Mouse (Mus musculus): ENCODE data around the gene Hsd11b1. TPM values are rescaled to one million over a fixed set of nuclear protein-coding genes. Genes with fewer than 3 reads are reported as not detected.

The Hsd11b1 gene
- 0.54 TPM in 1 of 2 replicates, not detected in the other for polyA plus RNA-seq (2012; ENCODE audit: low replicate concordance)

GRCm38 (mm10) chr1:193263955-193264598 is at the start of gene Hsd11b1:
Gene Hsd11b1, minus strand, starts transcription at chr1:193264075.

GRCm38 (mm10) chr1:193272916-193273601 is 9.2 kb upstream of the Hsd11b1 start, which contains the start of gene G0s2:
Gene G0s2, minus strand, starts transcription at chr1:193273217.

GRCm38 (mm10) chr1:193207503-193207902 is 56.4 kb downstream of the Hsd11b1 start, which contains the start of gene Lamb3:
Gene Lamb3, plus strand, starts transcription at chr1:193207699.

GRCm38 (mm10) chr1:193201383-193201778 is 62.5 kb downstream of the Hsd11b1 start, which contains the start of gene Traf3ip3:
Gene Traf3ip3, minus strand, starts transcription at chr1:193201703.

Other genes with a start within 250 kb of the Hsd11b1 start
- not detected in 2 replicates for gene Syt14, start 228.3 kb downstream of the Hsd11b1 start, polyA plus RNA-seq (2012; ENCODE audit: low replicate concordance)
- 3.2 and 4.9 TPM in 2 replicates for gene Diexf, start 133.8 kb downstream of the Hsd11b1 start, polyA plus RNA-seq (2012; ENCODE audit: low replicate concordance)
- not detected in 2 replicates for gene Irf6, start 111.0 kb downstream of the Hsd11b1 start, polyA plus RNA-seq (2012; ENCODE audit: low replicate concordance)
- 0.34 and 1.2 TPM in 2 replicates for gene A130010J15Rik, start 96.0 kb downstream of the Hsd11b1 start, polyA plus RNA-seq (2012; ENCODE audit: low replicate concordance)
- gene Traf3ip3, start 62.4 kb downstream of the Hsd11b1 start, polyA plus RNA-seq (2012; ENCODE audit: low replicate concordance): 14.2 and 22.6 TPM in 2 replicates
- 0.10 TPM in 1 of 2 replicates, not detected in the other for gene Lamb3, start 56.4 kb downstream of the Hsd11b1 start, polyA plus RNA-seq (2012; ENCODE audit: low replicate concordance)
- gene G0s2, start 9.1 kb upstream of the Hsd11b1 start, polyA plus RNA-seq (2012; ENCODE audit: low replicate concordance): 2.6 and 4.0 TPM in 2 replicates
- gene Camk1g, start 106.2 kb upstream of the Hsd11b1 start, polyA plus RNA-seq (2012; ENCODE audit: low replicate concordance): not detected in 2 replicates

Measured in leukemia stem cell, adult 10-12 weeks (primary cell).